Mouse (Mus musculus) hindbrain, embryonic 11.5 days (tissue): Measurements from ENCODE around the gene Cend1. TPM values are rescaled to one million over a fixed set of nuclear protein-coding genes. Genes with fewer than 3 reads are reported as not detected.

Source experiments
- ATAC-seq: fragments of 200-750 bp; cut with Nextera tagmentation; 2 replicates; pipeline ENCODE4 v1.8.0; 2017; ENCODE audit warnings: mild to moderate bottlenecking, moderate TSS enrichment, moderate library complexity; ENCODE audit not compliant: low FRiP score
- DNase-seq: peaks from one replicate; pipeline ENCODE4 v3.0.0-alpha.2; 2015; ENCODE audit warnings: low spot score
- H3K27ac ChIP-seq: fragments of 300-500 bp; sonication (generic); 2 replicates; pipeline ENCODE4 v1.5.1; 2014; ENCODE audit warnings: mild to moderate bottlenecking, low read depth, low read length
- H3K27me3 ChIP-seq: fragments of 300-500 bp; sonication (generic); 2 replicates; pipeline ENCODE4 v1.6.1; 2014; ENCODE audit warnings: mild to moderate bottlenecking, low read length, moderate library complexity, mixed read lengths; ENCODE audit not compliant: control insufficient read depth, insufficient read depth
- H3K36me3 ChIP-seq: fragments of 300-500 bp; sonication (generic); 2 replicates; pipeline ENCODE4 v1.6.1; 2014; ENCODE audit warnings: mild to moderate bottlenecking, low read length, moderate library complexity, mixed read lengths; ENCODE audit not compliant: control insufficient read depth, insufficient read depth
- H3K4me1 ChIP-seq: fragments of 300-500 bp; sonication (generic); replicated peaks from 2 replicates; pipeline ENCODE4 v1.6.1; 2014; ENCODE audit warnings: low read length, mixed read lengths; ENCODE audit not compliant: control insufficient read depth, insufficient read depth
- H3K4me2 ChIP-seq: fragments of 300-500 bp; sonication (generic); replicated peaks from 2 replicates; pipeline ENCODE4 v1.6.1; 2014; ENCODE audit warnings: mild to moderate bottlenecking, low read depth, low read length
- H3K4me3 ChIP-seq: fragments of 300-500 bp; sonication (generic); 2 replicates; pipeline ENCODE4 v1.5.1; 2014; ENCODE audit warnings: low read depth, low read length
- H3K9ac ChIP-seq: fragments of 300-500 bp; sonication (generic); 2 replicates; pipeline ENCODE4 v1.6.1; 2014; ENCODE audit warnings: low read depth, low read length
- H3K9me3 ChIP-seq: fragments of 300-500 bp; sonication (generic); 2 replicates; pipeline ENCODE4 v1.6.1; 2016; ENCODE audit warnings: low read length; ENCODE audit not compliant: control insufficient read depth
- WGBS: fragments of 180-500 bp; shearing (Covaris S2); extraction: QIAGEN DNeasy Blood & Tissue Kit; methylation state at CpG from one replicate; pipeline ENCODE4 v1.1.7; 2014; 5-methylcytosine and 5-hydroxymethylcytosine counted together
- polyA plus RNA-seq: library from polyadenylated mRNA; unstranded; fragments of >200 nt; fragmentation: Nextera tagmentation; extraction: Ambion mirVana; gene quantifications from 2 replicates; pipeline ENCODE4 v1.2.1, GENCODE M21; 2014

Cend1 gene
- polyA plus RNA-seq, 1 experiment from 2014 or later, result 7.2 TPM

DNA sequence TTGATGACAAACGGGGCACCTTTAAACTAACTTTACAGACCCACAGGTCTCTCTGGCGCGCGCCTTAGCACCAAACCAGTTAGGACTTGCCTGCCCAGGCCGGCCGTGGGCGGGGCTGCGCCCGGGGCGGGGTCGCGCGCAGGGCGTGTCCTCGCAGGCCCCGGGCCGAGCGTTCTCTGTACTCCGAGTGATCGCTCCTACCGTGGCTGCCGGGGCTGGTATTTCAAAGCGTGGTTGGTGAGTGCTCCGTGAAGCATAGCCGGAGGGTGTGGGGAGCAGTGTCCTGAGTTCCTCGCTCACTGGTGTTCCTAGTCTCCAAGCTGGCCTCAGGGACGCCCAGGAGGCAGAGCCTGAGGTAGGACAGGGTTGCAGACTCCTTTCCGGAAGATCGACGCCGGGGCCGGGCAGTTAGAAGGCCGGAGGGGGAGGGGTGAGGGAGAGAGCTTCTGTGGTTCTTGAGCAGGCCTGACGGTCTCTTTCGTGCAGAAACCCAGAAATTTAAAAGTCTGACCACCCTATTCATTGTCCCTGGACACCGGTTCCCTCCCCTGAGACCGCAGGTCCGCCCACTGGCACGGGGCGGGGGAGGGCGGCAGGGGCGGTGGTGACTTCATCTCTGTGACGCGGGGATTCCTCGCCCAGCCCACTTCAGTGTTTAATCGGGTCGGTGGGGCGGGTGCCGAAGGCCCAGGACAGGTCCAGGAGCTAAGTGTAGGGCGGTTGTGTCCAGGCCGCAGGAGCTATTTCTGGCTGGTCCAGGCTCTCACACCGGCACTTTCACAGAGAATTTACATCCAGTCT, 38.1 kb upstream of the Cend1 start, which contains the start of gene Cd151:
Cd151 (plus strand) TSS at position 163 of the 801 bp plus-strand sequence.
- peak within 1 kb of the TSS; percentile 51 for H3K4me3 ChIP-seq
- H3K4me2 ChIP-seq, result peak within 1 kb of the TSS; percentile 66
- peaks cover 44% of the 10 kb centered on the region for H3K27me3 ChIP-seq
- peaks cover 9% of the 10 kb centered on the region for H3K4me1 ChIP-seq
- ATAC-seq, result peak; percentile 70
- peak; percentile 88 for DNase-seq
- H3K9me3 ChIP-seq, result no peaks in the 10 kb centered on the region
- peaks cover 7% of the 10 kb centered on the region; the same call in 1 of the 2 replicates for H3K36me3 ChIP-seq
- H3K9ac ChIP-seq, result peak within 1 kb of the TSS; percentile 59
- H3K27ac ChIP-seq, result peak within 1 kb of the TSS; percentile 89
- 1% methylated on average over 48 of the region's 52 CpGs for WGBS

GRCm38 (mm10) chr7:141466607-141467148, 37.4 kb upstream of the Cend1 start:
- peaks cover 52% of the 10 kb centered on the region for H3K27me3 ChIP-seq

GRCm38 (mm10) chr7:141466045-141466394, 36.7 kb upstream of the Cend1 start:
- Histone ChIP-seq H3K36me3 (0 out of 2 replicates have a peak, but pooled peaks cover 4% of the 10 kb centered on the region), H3K4me1 (peaks cover 11% of the 10 kb centered on the region), H3K9me3 (no peaks in the 10 kb centered on the region), H3K27me3 (peaks cover 59% of the 10 kb centered on the region), H3K27ac (no peak overlapping the region), H3K4me2 (no peak overlapping the region), H3K9ac (no peak overlapping the region), H3K4me3 (no peak overlapping the region)
- DNase-seq, result no peak
- no peak for ATAC-seq
- 78% methylated on average over 7 of the region's 7 CpGs for WGBS

More at GRCm38 (mm10) chr7:141466607-141467148, 37.4 kb upstream of the Cend1 start:
- ATAC-seq (no peak), DNase-seq (no peak)
- peak overlapping the region; percentile 59; the same call in 1 of the 2 replicates for H3K9ac ChIP-seq
- peaks cover 7% of the 10 kb centered on the region; the same call in 1 of the 2 replicates for H3K36me3 ChIP-seq
- H3K4me1 ChIP-seq, result peaks cover 11% of the 10 kb centered on the region
- H3K4me3 ChIP-seq, result peak overlapping the region; percentile 51
- WGBS, result 63% methylated on average over 10 of the region's 10 CpGs
- no peak overlapping the region for H3K27ac ChIP-seq
- no peaks in the 10 kb centered on the region for H3K9me3 ChIP-seq
- H3K4me2 ChIP-seq, result peak overlapping the region; percentile 66

DNA sequence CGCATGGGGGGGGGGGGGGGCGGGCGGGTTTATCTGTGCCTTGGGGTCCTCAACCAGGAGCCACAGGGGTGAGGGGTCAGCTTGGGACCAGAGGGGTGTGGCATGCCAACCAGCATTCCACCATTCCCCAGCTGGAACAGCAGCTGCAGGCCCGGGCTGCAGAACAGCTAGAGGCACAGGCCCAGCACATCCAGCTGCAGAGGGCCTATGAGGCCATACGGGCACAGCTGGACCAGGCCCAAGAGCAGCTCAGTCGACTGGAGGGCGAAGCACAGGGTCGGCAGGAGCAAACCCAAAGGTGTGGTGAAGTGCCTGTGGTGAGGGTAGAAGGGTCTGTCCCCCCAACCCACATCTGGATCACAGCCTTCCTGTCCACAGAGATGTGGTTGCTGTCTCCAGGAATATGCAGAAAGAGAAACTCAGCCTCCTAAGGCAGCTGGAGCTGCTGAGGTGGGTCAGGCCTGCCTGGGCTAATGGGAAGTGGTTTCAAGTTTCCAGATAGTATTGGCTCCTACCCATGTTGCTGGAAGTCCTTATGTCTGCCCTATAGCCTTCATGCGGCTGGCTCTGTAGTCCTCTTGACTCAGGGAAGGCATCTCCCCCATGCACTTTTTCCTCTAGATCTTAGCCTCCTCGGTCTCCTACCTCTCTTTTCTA, 36.2 kb upstream of the Cend1 start:
- Histone ChIP-seq H3K4me2 (no peak overlapping the region), H3K9ac (no peak overlapping the region), H3K4me1 (peaks cover 11% of the 10 kb centered on the region), H3K27ac (no peak overlapping the region), H3K9me3 (no peaks in the 10 kb centered on the region), H3K36me3 (0 out of 2 replicates have a peak, but pooled peaks cover 4% of the 10 kb centered on the region), H3K27me3 (peaks cover 64% of the 10 kb centered on the region), H3K4me3 (no peak overlapping the region)
- DNase-seq (no peak), ATAC-seq (no peak)
- 46% methylated on average over 7 of the region's 10 CpGs for WGBS

DNA sequence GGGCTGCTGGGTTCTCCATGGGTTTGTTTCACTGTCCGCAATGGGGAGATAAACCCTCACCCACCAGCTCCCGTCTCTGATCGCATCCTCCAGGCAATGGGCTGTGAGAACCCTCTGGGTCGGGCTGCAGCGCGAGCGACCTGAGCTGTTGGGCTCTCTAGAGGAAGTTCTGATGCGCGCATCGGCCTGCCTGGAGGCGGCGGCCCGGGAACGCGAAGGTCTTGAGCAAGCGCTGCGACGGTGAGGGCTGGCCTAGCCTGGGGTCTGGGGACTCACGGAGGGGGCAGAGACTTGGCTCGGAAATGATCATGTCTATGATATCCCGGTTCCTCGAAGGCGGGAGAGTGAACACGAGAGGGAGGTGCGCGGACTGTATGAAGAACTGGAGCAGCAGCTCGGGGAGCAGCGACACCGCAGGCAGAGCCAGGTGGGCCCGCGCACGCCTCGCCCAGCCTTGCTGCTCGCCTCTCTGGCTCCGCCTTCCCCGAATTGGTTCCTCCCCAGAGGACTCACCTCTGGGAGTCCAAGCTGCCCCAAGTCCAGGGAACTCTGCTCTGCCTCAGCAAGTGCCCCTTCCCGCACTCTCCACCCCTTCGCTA, 35.4 kb upstream of the Cend1 start:
- Histone ChIP-seq H3K9me3 (no peaks in the 10 kb centered on the region), H3K4me1 (peaks cover 10% of the 10 kb centered on the region), H3K36me3 (no peaks in the 10 kb centered on the region), H3K9ac (no peak overlapping the region), H3K4me3 (no peak overlapping the region), H3K27ac (no peak overlapping the region), H3K27me3 (peaks cover 72% of the 10 kb centered on the region), H3K4me2 (0 out of 2 replicates have a peak overlapping the region, but pooled peaks have one; percentile 9)
- DNase-seq, result no peak
- no peak for ATAC-seq
- 3% methylated on average over 37 of the region's 38 CpGs for WGBS

DNA sequence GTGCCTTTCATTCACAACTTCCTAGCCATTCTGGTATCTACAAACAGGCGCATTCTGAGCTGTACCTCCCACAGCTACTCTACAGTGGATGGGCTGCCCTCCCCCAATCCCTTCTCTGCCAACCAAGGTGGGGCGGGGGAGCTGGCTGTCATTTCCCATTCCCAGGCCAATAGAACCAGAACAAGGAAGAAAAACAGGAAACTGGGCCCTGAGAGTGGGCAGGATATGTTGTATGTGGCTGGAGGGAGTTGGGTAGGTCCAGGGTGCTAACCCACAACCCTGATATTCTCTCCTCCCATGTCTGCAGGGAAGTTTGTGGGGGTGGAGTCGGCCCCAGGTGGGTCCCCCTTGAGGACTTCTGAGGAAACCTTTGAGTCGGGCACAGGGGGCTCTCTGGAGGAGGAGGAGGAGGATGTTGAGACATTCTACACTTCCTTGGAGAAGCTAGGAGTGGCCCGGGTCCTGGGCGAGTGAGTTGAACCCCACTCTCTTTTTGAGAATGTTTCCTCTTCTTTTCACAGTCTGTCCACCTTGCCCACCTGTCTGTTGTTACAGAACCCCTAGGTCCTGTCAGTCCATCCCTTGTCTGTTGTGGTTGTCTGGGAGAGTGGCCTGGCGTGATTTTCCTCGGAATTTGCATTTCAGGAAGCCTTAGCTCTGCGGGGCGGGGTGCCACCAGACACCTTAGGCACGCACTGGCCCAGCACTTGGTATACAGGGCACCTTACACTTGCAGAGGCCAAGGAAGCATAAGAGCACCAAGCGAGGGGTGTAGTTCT, 34.7 kb upstream of the Cend1 start:
- no peak overlapping the region for H3K27ac ChIP-seq
- peaks cover 5% of the 10 kb centered on the region for H3K4me1 ChIP-seq
- H3K4me3 ChIP-seq, result no peak overlapping the region
- WGBS, result 20% methylated on average over 12 of the region's 12 CpGs
- H3K36me3 ChIP-seq, result no peaks in the 10 kb centered on the region
- H3K4me2 ChIP-seq, result no peak overlapping the region
- H3K27me3 ChIP-seq, result peaks cover 77% of the 10 kb centered on the region
- no peaks in the 10 kb centered on the region for H3K9me3 ChIP-seq
- H3K9ac ChIP-seq, result no peak overlapping the region
- DNase-seq (no peak), ATAC-seq (no peak)

DNA sequence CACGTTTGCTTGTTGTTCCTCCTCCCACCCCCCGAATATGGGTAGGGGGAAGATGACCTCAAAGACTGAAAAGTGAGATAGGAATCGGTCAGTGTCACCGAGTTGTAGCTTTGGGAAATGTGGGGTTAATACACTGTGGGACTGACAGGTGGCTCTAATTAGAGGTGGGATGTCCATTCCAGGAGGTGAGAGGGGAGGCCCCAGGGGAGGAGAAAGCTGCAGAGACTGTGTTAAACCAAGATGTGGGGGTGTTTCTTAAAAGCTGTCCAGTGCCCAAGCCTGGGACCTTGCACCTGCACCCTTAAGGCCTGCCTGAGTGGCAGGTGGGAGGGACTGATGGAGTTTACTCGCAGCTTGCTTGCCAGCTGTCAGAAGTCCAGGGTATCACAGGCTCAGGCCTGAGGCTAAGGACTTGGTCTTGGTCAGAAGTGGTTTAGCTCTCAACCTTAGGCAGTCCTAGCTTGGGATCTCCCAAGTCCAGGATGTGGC, 33.1 kb upstream of the Cend1 start:
- H3K4me2 ChIP-seq, result peak overlapping the region; percentile 53
- 12% methylated on average over 5 of the region's 5 CpGs for whole genome bisulfite sequencing

More for the DNA sequence above, 33.1 kb upstream of the Cend1 start:
- ATAC-seq (no peak), DNase-seq (no peak)
- Histone ChIP-seq H3K27me3 (peaks cover 77% of the 10 kb centered on the region), H3K4me1 (0 out of 2 replicates have a peak, but pooled peaks cover 3% of the 10 kb centered on the region), H3K27ac (no peak overlapping the region), H3K9me3 (no peaks in the 10 kb centered on the region), H3K36me3 (no peaks in the 10 kb centered on the region), H3K9ac (no peak overlapping the region), H3K4me3 (no peak overlapping the region)
